Mouse (Mus musculus): ENCODE measurements around the gene Camk2d. TPM values are rescaled to one million over a fixed set of nuclear protein-coding genes. Genes with fewer than 3 reads are reported as not detected.

The Camk2d gene
- polyA plus RNA-seq, 1 experiment from 2014 or later = 37.8 TPM

DNA sequence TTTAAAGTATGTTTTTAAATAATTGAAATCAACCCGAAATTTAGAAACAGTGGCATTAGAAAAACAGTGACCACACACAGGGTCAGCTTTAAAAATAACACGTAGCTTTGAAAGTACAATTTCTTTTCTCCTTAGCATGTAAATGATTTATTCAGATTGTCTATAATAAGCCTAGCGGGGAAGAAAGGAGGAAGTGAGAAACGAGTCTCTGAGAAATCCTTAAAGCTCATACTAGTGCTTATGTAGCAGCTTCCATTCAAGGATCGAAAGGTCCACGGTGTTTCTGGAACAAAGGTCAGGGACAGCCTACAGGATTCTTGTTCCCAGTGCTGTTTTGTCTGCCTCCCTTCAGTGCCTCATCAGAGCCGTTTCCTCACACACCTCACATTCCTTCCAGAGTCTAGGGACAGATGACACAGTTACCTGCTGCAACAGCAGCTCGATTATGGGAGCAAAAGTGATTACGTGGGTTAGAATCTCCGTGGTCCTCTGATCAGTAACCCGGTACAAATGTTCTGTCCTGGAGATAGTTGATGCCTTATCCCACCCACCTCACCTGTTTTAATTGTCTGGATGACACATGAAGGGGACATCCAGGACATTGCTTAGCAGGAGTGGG, 17.5 kb downstream of the Camk2d start:
- Histone ChIP-seq H3K27me3 (replicated peaks) (no peaks in the 10 kb centered on the region), H3K4me1 (replicated peaks) (0 out of 2 replicates have a peak, but pooled peaks cover 7% of the 10 kb centered on the region), H3K4me2 (replicated peaks) (peak overlapping the region; percentile 14), H3K9me3 (no peaks in the 10 kb centered on the region), H3K36me3 (no peaks in the 10 kb centered on the region), H3K4me3 (replicated peaks) (no peak overlapping the region), H3K27ac (peak overlapping the region; percentile 27; the same call in 1 of the 2 replicates), H3K9ac (no peak overlapping the region)
- 43% methylated on average over 11 of the region's 11 CpGs for WGBS
- peak; percentile 37 for ATAC-seq

DNA sequence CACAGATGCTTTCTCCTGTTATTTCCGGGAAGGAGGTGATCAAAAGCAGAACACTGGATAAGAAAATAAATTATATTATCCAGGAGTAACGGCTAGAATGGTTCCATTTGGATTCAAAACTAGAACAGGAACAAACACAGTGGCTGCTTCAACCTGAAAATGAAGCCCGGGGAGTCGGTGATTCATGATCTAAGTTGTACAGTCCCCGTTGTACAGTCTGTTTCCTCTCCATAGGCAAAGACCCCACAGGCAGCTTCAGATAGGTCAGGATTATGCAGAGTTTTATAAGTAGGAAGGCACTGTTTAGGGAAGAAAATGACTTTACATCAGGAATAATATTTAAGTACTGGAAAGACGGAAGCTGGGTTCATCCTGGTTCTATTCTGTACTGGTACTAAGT, 19.2 kb downstream of the Camk2d start:
- Histone ChIP-seq H3K27ac (no peak overlapping the region), H3K4me2 (replicated peaks) (no peak overlapping the region), H3K36me3 (peaks cover 2% of the 10 kb centered on the region; the same call in 1 of the 2 replicates), H3K9me3 (no peaks in the 10 kb centered on the region), H3K4me3 (replicated peaks) (no peak overlapping the region), H3K27me3 (replicated peaks) (no peaks in the 10 kb centered on the region), H3K4me1 (replicated peaks) (0 out of 2 replicates have a peak, but pooled peaks cover 7% of the 10 kb centered on the region), H3K9ac (no peak overlapping the region)
- no peak for ATAC-seq
- 46% methylated on average over 6 of the region's 6 CpGs for WGBS

DNA sequence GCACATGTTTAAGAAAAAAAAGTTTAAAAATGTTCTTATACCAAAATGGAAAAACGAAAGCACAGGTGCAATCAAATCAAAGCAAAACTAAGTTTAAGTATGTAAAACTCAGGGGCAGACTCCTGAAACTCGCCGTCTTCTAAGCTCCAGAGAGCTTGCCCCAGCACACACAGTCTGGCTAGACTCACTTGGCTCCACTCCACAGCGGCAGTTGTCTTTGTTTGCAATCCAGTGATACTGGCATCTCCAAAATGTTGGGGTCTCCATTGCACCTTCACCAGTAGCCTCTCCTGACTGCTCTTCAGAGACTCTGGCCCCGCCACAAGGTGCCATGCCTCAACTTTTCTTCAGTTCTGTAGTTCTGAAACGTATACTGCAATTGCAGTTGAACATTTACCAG, 24.1 kb downstream of the Camk2d start:
- WGBS = 87% methylated on average over 6 of the region's 6 CpGs
- ATAC-seq = no peak
- no peaks in the 10 kb centered on the region for H3K4me1 ChIP-seq (replicated peaks)

DNA sequence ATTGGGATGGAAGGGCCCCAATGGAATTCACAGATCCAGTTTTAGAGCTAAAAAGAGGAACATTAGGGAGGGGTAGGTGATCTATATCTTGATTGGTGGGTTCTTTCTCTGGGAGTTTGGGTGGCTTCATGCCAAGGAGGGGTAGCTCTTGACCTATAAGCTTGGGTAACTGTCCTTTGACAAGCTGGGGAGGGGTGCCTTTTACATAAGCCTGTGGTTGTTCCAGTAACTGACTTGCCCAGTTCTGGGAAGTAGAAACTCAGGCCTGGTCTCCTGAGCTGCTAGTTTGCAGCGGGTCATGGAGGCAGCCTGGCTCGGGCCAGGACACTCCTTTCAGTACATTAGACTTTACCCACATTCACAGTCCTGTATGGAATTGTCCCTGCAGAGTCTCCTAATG, 26.4 kb downstream of the Camk2d start:
- no peak overlapping the region for H3K9ac ChIP-seq
- H3K9me3 ChIP-seq = no peaks in the 10 kb centered on the region
- H3K36me3 ChIP-seq = peaks cover 2% of the 10 kb centered on the region; the same call in 1 of the 2 replicates
- no peak overlapping the region for H3K4me2 ChIP-seq (replicated peaks)
- no peak for ATAC-seq
- H3K27ac ChIP-seq = no peak overlapping the region
- no peak overlapping the region for H3K4me3 ChIP-seq (replicated peaks)
- 97% methylated on average over 2 of the region's 2 CpGs for WGBS
- H3K27me3 ChIP-seq (replicated peaks) = no peaks in the 10 kb centered on the region
- no peaks in the 10 kb centered on the region for H3K4me1 ChIP-seq (replicated peaks)

More for the DNA sequence above, 24.1 kb downstream of the Camk2d start:
- H3K9me3 ChIP-seq = no peaks in the 10 kb centered on the region
- H3K27ac ChIP-seq = no peak overlapping the region
- no peak overlapping the region for H3K4me2 ChIP-seq (replicated peaks)
- H3K4me3 ChIP-seq (replicated peaks) = no peak overlapping the region
- H3K36me3 ChIP-seq = peaks cover 2% of the 10 kb centered on the region; the same call in 1 of the 2 replicates
- H3K9ac ChIP-seq = no peak overlapping the region
- H3K27me3 ChIP-seq (replicated peaks) = no peaks in the 10 kb centered on the region

DNA sequence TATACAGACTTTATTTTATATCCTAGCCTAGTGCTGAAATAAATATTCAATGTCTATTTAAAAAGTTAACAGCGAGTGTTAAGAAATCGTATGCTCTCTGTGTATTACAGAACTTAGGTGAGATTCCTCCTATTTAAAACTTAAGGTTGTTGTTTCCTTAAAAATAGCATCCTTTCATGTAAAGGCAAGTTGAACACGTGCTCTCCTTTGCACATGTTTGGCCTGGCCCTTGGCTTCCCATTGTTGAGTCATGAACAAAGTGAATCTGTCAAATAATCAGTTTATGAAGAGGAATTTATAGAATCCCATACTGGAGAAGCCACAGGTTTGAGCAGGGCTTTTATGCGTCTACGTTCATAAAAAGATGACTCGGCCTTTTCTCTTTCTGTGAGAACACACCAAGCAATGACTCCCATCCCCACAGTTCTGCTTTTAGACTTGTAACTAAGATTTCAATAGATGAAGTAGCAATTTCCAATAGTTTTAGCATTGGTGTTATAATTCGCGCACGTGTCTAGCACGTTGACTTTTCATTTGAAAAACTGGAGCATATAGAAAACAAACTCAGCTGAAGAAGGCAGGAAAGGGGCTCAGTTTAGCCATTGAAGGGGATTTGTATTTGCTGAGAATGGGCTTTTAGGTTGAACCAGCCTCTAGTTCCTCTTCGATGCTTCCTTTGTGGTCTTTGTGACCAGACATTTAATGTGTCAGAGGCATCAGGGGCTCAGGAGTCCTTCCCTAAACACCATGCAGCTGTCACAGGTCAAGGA, 29.1 kb downstream of the Camk2d start:
- H3K4me2 ChIP-seq (replicated peaks) = no peak overlapping the region
- no peak overlapping the region for H3K9ac ChIP-seq
- no peaks in the 10 kb centered on the region for H3K9me3 ChIP-seq
- no peaks in the 10 kb centered on the region for H3K27me3 ChIP-seq (replicated peaks)
- WGBS = 84% methylated on average over 11 of the region's 11 CpGs
- H3K4me3 ChIP-seq (replicated peaks) = no peak overlapping the region
- no peaks in the 10 kb centered on the region for H3K36me3 ChIP-seq
- H3K27ac ChIP-seq = no peak overlapping the region
- ATAC-seq = no peak
- H3K4me1 ChIP-seq (replicated peaks) = no peaks in the 10 kb centered on the region

DNA sequence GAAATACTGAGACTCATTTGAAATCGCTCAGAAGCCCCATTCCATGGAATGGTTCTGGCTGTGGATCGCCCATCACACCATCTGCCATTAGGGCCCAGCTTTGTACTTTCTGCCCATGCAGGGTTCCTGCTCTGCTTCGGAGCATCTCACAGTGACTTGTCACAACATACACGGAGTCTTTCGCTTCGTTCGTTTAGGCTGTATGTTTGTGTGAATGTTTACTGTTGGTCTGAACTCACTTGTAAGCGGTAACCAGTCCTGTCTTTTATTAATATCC, 29.6 kb downstream of the Camk2d start:
- Histone ChIP-seq H3K9me3 (no peaks in the 10 kb centered on the region), H3K27ac (no peak overlapping the region), H3K4me3 (replicated peaks) (no peak overlapping the region), H3K36me3 (no peaks in the 10 kb centered on the region), H3K4me1 (replicated peaks) (no peaks in the 10 kb centered on the region), H3K27me3 (replicated peaks) (no peaks in the 10 kb centered on the region), H3K4me2 (replicated peaks) (no peak overlapping the region), H3K9ac (no peak overlapping the region)
- 86% methylated on average over 8 of the region's 8 CpGs for WGBS
- ATAC-seq = no peak

DNA sequence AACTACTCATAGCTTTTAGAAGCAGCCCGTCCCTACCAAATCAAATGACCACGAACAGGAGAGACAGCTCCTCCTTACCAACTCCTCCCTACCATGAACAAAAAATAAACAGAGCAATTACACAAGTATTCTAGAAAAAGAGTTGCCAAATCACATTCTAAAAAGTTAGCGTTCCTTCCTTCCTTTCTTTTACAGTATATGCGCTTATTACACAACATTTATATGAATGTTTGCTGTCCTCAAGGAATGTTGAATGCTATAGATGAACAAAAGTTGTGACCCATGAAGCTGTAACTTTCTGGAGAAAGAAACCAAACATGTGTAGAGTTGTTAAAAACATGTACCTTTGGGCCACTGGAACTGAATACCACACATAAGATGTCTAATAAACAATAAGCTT, 31.9 kb downstream of the Camk2d start:
- H3K9me3 ChIP-seq = no peaks in the 10 kb centered on the region
- H3K36me3 ChIP-seq = no peaks in the 10 kb centered on the region
- H3K27ac ChIP-seq = no peak overlapping the region
- no peak overlapping the region for H3K9ac ChIP-seq
- no peak for ATAC-seq
- H3K4me1 ChIP-seq (replicated peaks) = no peaks in the 10 kb centered on the region
- H3K4me3 ChIP-seq (replicated peaks) = no peak overlapping the region
- no peak overlapping the region for H3K4me2 ChIP-seq (replicated peaks)
- no peaks in the 10 kb centered on the region for H3K27me3 ChIP-seq (replicated peaks)
- WGBS = 84% methylated on average over 4 of the region's 4 CpGs

DNA sequence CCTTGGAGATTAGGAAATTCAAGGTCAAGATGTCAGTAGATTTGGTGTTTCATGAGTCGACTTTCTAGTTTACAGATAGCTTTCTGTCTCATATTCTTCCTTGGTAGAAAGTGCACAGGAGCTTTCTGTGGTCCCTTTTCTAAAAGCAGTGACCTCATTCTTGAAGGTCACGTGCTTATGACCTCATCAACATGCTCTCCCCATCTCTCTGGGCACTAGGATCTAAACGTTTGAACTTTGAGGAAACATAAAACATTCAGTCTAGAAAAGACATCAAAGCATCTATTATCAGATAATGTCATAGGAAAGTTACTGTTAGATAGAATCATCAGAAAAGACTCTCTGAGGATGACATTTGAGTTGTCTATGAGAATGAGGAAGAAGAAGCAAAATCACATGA, 32.3 kb downstream of the Camk2d start:
- H3K36me3 ChIP-seq = no peaks in the 10 kb centered on the region
- no peak overlapping the region for H3K4me3 ChIP-seq (replicated peaks)
- no peak for ATAC-seq
- WGBS = 50% methylated on average over 3 of the region's 3 CpGs
- H3K9ac ChIP-seq = no peak overlapping the region
- no peaks in the 10 kb centered on the region for H3K4me1 ChIP-seq (replicated peaks)
- no peak overlapping the region for H3K27ac ChIP-seq
- H3K9me3 ChIP-seq = no peaks in the 10 kb centered on the region
- H3K4me2 ChIP-seq (replicated peaks) = no peak overlapping the region
- H3K27me3 ChIP-seq (replicated peaks) = no peaks in the 10 kb centered on the region

DNA sequence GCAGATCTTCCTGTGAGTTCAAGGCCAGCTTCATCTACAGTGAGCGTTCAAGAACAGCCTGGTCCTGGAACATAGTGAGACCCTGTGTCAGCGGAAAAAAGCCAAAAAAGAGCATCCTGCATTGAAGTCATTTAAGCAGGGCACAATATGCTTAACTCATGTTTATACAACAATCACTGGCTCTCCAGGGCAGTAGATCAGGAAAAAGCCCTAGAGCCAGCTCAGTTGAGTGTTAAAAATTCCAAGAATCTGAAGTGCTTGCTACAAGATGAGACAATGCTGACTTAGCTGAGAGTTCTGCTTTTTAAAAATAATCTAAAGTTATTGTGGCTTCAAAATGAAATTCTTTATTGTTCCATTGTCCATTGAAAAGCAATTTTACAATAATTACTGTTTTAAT, 32.9 kb downstream of the Camk2d start:
- ATAC-seq = no peak
- no peaks in the 10 kb centered on the region for H3K27me3 ChIP-seq (replicated peaks)
- H3K4me1 ChIP-seq (replicated peaks) = no peaks in the 10 kb centered on the region
- 75% methylated on average over 2 of the region's 2 CpGs for WGBS
- H3K4me2 ChIP-seq (replicated peaks) = no peak overlapping the region
- H3K27ac ChIP-seq = no peak overlapping the region; the same call in 1 of the 2 replicates
- H3K9ac ChIP-seq = no peak overlapping the region
- H3K36me3 ChIP-seq = no peaks in the 10 kb centered on the region
- no peak overlapping the region for H3K4me3 ChIP-seq (replicated peaks)
- no peaks in the 10 kb centered on the region for H3K9me3 ChIP-seq

DNA sequence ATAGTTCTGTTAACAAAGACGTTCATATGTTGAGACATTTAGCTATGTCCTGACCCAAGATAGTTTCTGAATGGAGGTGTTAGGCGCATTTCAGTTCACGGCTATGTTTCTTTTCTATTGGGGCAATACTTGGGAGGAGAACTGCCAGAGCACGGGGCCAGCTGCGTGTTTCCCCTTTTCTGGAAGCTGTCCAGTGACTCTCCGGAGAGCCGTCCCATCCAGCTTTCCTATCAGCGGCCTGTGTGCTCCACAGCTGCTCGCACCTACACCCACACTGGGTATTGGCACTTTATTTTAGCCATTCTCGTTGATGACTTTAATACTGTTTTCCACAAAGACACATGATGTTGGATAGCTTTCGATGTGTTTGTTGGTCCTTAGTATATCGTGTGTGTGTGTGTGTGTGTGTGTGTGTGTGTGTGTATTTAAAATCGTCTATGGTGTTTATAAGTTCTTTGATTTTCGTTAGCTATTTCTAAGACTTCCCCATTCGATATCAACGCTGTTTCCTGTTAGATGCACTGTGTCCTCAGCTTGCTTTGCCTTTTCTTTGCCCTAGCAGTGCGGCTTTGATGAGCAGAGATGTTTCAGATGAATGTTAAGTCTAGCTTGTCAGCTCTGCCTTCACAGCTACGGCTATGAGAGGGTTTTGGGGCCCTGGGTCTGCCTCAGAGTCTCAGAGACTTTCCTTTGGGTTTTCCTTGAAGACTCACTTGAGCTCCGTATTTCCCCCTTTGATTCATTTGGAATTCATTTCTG, 34.2 kb downstream of the Camk2d start:
- no peaks in the 10 kb centered on the region for H3K9me3 ChIP-seq
- no peaks in the 10 kb centered on the region for H3K4me1 ChIP-seq (replicated peaks)
- no peak overlapping the region for H3K27ac ChIP-seq
- WGBS = 71% methylated on average over 19 of the region's 19 CpGs
- H3K27me3 ChIP-seq (replicated peaks) = no peaks in the 10 kb centered on the region
- no peak overlapping the region for H3K9ac ChIP-seq
- no peaks in the 10 kb centered on the region for H3K36me3 ChIP-seq
- no peak for ATAC-seq
- no peak overlapping the region for H3K4me2 ChIP-seq (replicated peaks)
- H3K4me3 ChIP-seq (replicated peaks) = no peak overlapping the region

DNA sequence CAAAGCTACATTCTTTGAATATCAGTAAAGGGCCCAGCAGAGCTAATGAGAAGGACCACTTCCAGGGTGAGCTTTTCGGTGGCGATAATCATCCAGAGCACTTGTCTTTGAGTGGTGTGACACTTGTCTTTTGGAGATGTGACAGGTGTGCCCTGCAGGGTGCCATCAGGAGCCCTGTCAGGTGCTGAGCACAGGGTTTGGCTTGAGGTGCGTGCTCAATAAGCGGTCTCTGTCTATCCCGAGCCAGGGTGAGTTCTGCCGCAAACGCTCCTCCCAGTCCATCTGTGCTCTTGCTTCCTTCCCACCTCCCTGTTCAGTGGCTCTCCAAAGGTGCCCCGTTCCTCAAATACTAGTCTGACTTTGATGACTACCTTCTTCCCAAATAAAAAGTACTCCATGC, 35.5 kb downstream of the Camk2d start:
- Histone ChIP-seq H3K9me3 (no peaks in the 10 kb centered on the region), H3K27ac (no peak overlapping the region), H3K4me2 (replicated peaks) (no peak overlapping the region), H3K4me3 (replicated peaks) (no peak overlapping the region), H3K36me3 (no peaks in the 10 kb centered on the region), H3K27me3 (replicated peaks) (no peaks in the 10 kb centered on the region), H3K4me1 (replicated peaks) (no peaks in the 10 kb centered on the region), H3K9ac (no peak overlapping the region)
- 83% methylated on average over 8 of the region's 8 CpGs for WGBS
- no peak for ATAC-seq

DNA sequence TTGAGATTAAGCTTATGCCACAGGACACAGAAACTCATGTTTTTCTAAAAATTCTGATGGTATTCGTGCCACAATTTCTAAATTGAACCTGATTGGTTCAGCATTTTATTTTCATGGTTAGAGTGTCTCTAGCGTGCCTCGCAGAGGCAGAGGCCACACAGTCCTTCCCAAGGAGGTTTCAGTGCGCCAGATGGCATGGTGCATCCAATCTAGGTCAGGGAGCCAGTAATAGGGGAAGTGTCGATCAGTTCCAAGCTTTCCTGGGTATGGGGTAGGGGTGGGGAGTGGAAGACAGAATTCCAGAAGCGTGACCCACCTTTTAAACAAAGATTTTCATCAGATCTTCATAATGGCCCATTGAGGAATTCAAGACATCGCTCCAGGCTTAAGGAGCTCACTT, 36.5 kb downstream of the Camk2d start:
- H3K4me1 ChIP-seq (replicated peaks) = no peaks in the 10 kb centered on the region
- H3K4me2 ChIP-seq (replicated peaks) = no peak overlapping the region
- no peaks in the 10 kb centered on the region for H3K36me3 ChIP-seq
- H3K4me3 ChIP-seq (replicated peaks) = no peak overlapping the region
- no peak overlapping the region for H3K9ac ChIP-seq
- WGBS = 87% methylated on average over 7 of the region's 7 CpGs
- no peaks in the 10 kb centered on the region for H3K27me3 ChIP-seq (replicated peaks)
- H3K27ac ChIP-seq = no peak overlapping the region
- no peaks in the 10 kb centered on the region for H3K9me3 ChIP-seq
- no peak for ATAC-seq
